Mouse (Mus musculus): ENCODE data around the gene Wdr70. TPM values are rescaled to one million over a fixed set of nuclear protein-coding genes. Genes with fewer than 3 reads are reported as not detected.

Gene Wdr70
- polyA plus RNA-seq, 1 experiment: 13.3 TPM

- Histone ChIP-seq H3K4me3 (replicated peaks; ENCODE audit: control insufficient read depth, low read depth, low read length) (no peak overlapping the region), H3K4me1 (ENCODE audit: control insufficient read depth, insufficient read depth, low read length) (no peaks in the 10 kb centered on the region), H3K27ac (ENCODE audit: control insufficient read depth, insufficient read depth, low read depth, low read length, poor library complexity) (no peak overlapping the region)
- TF ChIP-seq POLR2A (IDR thresholded peaks at IDR 0.05; ENCODE audit: borderline replicate concordance, control insufficient read depth, low read depth, low read length) (no peak), CTCF (IDR thresholded peaks at IDR 0.05; ENCODE audit: control insufficient read depth, insufficient read depth, low read length) (no peak)
- WGBS: 80% methylated on average over 6 of the region's 6 CpGs
These were observed 177.9 kb downstream of the Wdr70 start for GRCm38 (mm10) chr15:7921124-7921523.

GRCm38 (mm10) chr15:7906491-7907035 lies 192.4 kb downstream of the Wdr70 start:
- Histone ChIP-seq H3K4me1 (ENCODE audit: control insufficient read depth, insufficient read depth, low read length) (no peaks in the 10 kb centered on the region), H3K27ac (ENCODE audit: control insufficient read depth, insufficient read depth, low read depth, low read length, poor library complexity) (no peak overlapping the region), H3K4me3 (replicated peaks; ENCODE audit: control insufficient read depth, low read depth, low read length) (no peak overlapping the region)
- TF ChIP-seq POLR2A (IDR thresholded peaks at IDR 0.05; ENCODE audit: borderline replicate concordance, control insufficient read depth, low read depth, low read length) (no peak), CTCF (IDR thresholded peaks at IDR 0.05; ENCODE audit: control insufficient read depth, insufficient read depth, low read length) (no peak)
- WGBS: 85% methylated on average over 5 of the region's 5 CpGs

GRCm38 (mm10) chr15:7899286-7899685 lies 199.7 kb downstream of the Wdr70 start:
- Histone ChIP-seq H3K27ac (ENCODE audit: control insufficient read depth, insufficient read depth, low read depth, low read length, poor library complexity) (no peak overlapping the region), H3K4me3 (replicated peaks; ENCODE audit: control insufficient read depth, low read depth, low read length) (no peak overlapping the region), H3K4me1 (ENCODE audit: control insufficient read depth, insufficient read depth, low read length) (no peaks in the 10 kb centered on the region)
- TF ChIP-seq POLR2A (IDR thresholded peaks at IDR 0.05; ENCODE audit: borderline replicate concordance, control insufficient read depth, low read depth, low read length): no peak
- TF ChIP-seq CTCF (IDR thresholded peaks at IDR 0.05; ENCODE audit: control insufficient read depth, insufficient read depth, low read length): 0 out of 2 replicates have a peak, but pooled peaks have one; percentile 21
- 85% methylated on average over 6 of the region's 6 CpGs for WGBS

GRCm38 (mm10) chr15:7891547-7892282 lies 207.3 kb downstream of the Wdr70 start:
- no peak overlapping the region for H3K4me3 ChIP-seq (replicated peaks; ENCODE audit: control insufficient read depth, low read depth, low read length)
- H3K27ac ChIP-seq (ENCODE audit: control insufficient read depth, insufficient read depth, low read depth, low read length, poor library complexity): no peak overlapping the region
- no peaks in the 10 kb centered on the region for H3K4me1 ChIP-seq (ENCODE audit: control insufficient read depth, insufficient read depth, low read length)
- no peak for TF ChIP-seq POLR2A (IDR thresholded peaks at IDR 0.05; ENCODE audit: borderline replicate concordance, control insufficient read depth, low read depth, low read length)
- no peak for TF ChIP-seq CTCF (IDR thresholded peaks at IDR 0.05; ENCODE audit: control insufficient read depth, insufficient read depth, low read length)
- 68% methylated on average over 9 of the region's 9 CpGs for WGBS

GRCm38 (mm10) chr15:7890286-7890685 lies 208.7 kb downstream of the Wdr70 start:
- TF ChIP-seq POLR2A (IDR thresholded peaks at IDR 0.05; ENCODE audit: borderline replicate concordance, control insufficient read depth, low read depth, low read length): no peak
- TF ChIP-seq CTCF (IDR thresholded peaks at IDR 0.05; ENCODE audit: control insufficient read depth, insufficient read depth, low read length): no peak
- no peak overlapping the region for H3K4me3 ChIP-seq (replicated peaks; ENCODE audit: control insufficient read depth, low read depth, low read length)
- H3K27ac ChIP-seq (ENCODE audit: control insufficient read depth, insufficient read depth, low read depth, low read length, poor library complexity): no peak overlapping the region
- no peaks in the 10 kb centered on the region for H3K4me1 ChIP-seq (ENCODE audit: control insufficient read depth, insufficient read depth, low read length)
- WGBS: 85% methylated on average over 5 of the region's 5 CpGs

GRCm38 (mm10) chr15:7889362-7889674 lies 209.7 kb downstream of the Wdr70 start:
- no peak overlapping the region for H3K27ac ChIP-seq (ENCODE audit: control insufficient read depth, insufficient read depth, low read depth, low read length, poor library complexity)

GRCm38 (mm10) chr15:7888617-7889361 lies 210.2 kb downstream of the Wdr70 start:
- H3K27ac ChIP-seq (ENCODE audit: control insufficient read depth, insufficient read depth, low read depth, low read length, poor library complexity): no peak overlapping the region
- TF ChIP-seq CTCF (IDR thresholded peaks at IDR 0.05; ENCODE audit: control insufficient read depth, insufficient read depth, low read length) (no peak), POLR2A (IDR thresholded peaks at IDR 0.05; ENCODE audit: borderline replicate concordance, control insufficient read depth, low read depth, low read length) (no peak)
- H3K4me3 ChIP-seq (replicated peaks; ENCODE audit: control insufficient read depth, low read depth, low read length): no peak overlapping the region
- no peaks in the 10 kb centered on the region for H3K4me1 ChIP-seq (ENCODE audit: control insufficient read depth, insufficient read depth, low read length)
- 90% methylated on average over 8 of the region's 8 CpGs for WGBS

More at GRCm38 (mm10) chr15:7889362-7889674, 209.7 kb downstream of the Wdr70 start:
- H3K4me3 ChIP-seq (replicated peaks; ENCODE audit: control insufficient read depth, low read depth, low read length): no peak overlapping the region
- H3K4me1 ChIP-seq (ENCODE audit: control insufficient read depth, insufficient read depth, low read length): no peaks in the 10 kb centered on the region
- TF ChIP-seq POLR2A (IDR thresholded peaks at IDR 0.05; ENCODE audit: borderline replicate concordance, control insufficient read depth, low read depth, low read length) (no peak), CTCF (IDR thresholded peaks at IDR 0.05; ENCODE audit: control insufficient read depth, insufficient read depth, low read length) (no peak)
- WGBS: 89% methylated on average over 5 of the region's 5 CpGs

- WGBS: 77% methylated on average over 8 of the region's 8 CpGs
- TF ChIP-seq POLR2A (IDR thresholded peaks at IDR 0.05; ENCODE audit: borderline replicate concordance, control insufficient read depth, low read depth, low read length) (no peak), CTCF (IDR thresholded peaks at IDR 0.05; ENCODE audit: control insufficient read depth, insufficient read depth, low read length) (no peak)
- H3K4me3 ChIP-seq (replicated peaks; ENCODE audit: control insufficient read depth, low read depth, low read length): no peak overlapping the region
- no peaks in the 10 kb centered on the region for H3K4me1 ChIP-seq (ENCODE audit: control insufficient read depth, insufficient read depth, low read length)
- no peak overlapping the region for H3K27ac ChIP-seq (ENCODE audit: control insufficient read depth, insufficient read depth, low read depth, low read length, poor library complexity)
These were observed 212.4 kb downstream of the Wdr70 start for GRCm38 (mm10) chr15:7886591-7886990.

All from bone marrow, adult 2 months (tissue).